Mouse (Mus musculus) liver, adult 2 months (tissue): ENCODE measurements around the gene Klhdc7a. TPM values are rescaled to one million over a fixed set of nuclear protein-coding genes. Genes with fewer than 3 reads are reported as not detected.

Experiments
- DNase-seq: peaks from one replicate; pipeline ENCODE4 v3.0.0-alpha.2; 2011; ENCODE audit warnings: low read depth, low spot score; ENCODE audit errors: extremely low read depth
- H3K27ac ChIP-seq: fragments of 200-500 bp; replicated peaks from 2 replicates; pipeline ENCODE4 v1.5.1; 2012; ENCODE audit warnings: low read depth, mild to moderate bottlenecking, control low read depth, inconsistent platforms, low read length; ENCODE audit not compliant: insufficient read depth
- H3K27me3 ChIP-seq: fragments of 200-500 bp; 2 replicates; pipeline ENCODE4 v1.6.1; 2012; ENCODE audit warnings: mild to moderate bottlenecking, moderate library complexity, low read length, inconsistent platforms; ENCODE audit not compliant: control insufficient read depth, insufficient read depth
- H3K36me3 ChIP-seq: fragments of 200-500 bp; 2 replicates; pipeline ENCODE4 v1.6.1; 2012; ENCODE audit warnings: low read length, inconsistent platforms; ENCODE audit not compliant: control insufficient read depth, insufficient read depth
- H3K4me1 ChIP-seq: fragments of 200-500 bp; 2 replicates; pipeline ENCODE4 v1.6.1; 2011; ENCODE audit warnings: low read length; ENCODE audit not compliant: control insufficient read depth, insufficient read depth
- H3K4me3 ChIP-seq: fragments of 200-500 bp; 2 replicates; pipeline ENCODE4 v1.5.1; 2011; ENCODE audit warnings: low read depth, mild to moderate bottlenecking, control low read depth, low read length, moderate library complexity; ENCODE audit not compliant: insufficient read depth
- H3K79me2 ChIP-seq: fragments of 200-500 bp; 2 replicates; pipeline ENCODE4 v1.6.1; 2012; ENCODE audit warnings: inconsistent platforms, mild to moderate bottlenecking, low read length, moderate library complexity; ENCODE audit not compliant: control insufficient read depth, insufficient read depth
- H3K9ac ChIP-seq: fragments of 200-500 bp; 2 replicates; pipeline ENCODE4 v1.6.1; 2012; ENCODE audit warnings: low read depth, mild to moderate bottlenecking, control low read depth, inconsistent platforms, low read length
- CTCF ChIP-seq: fragments of 200-500 bp; IDR thresholded peaks from 2 replicates; pipeline ENCODE4 v1.5.1; 2011; ENCODE audit warnings: low read depth, low read length, control low read depth
- POLR2A ChIP-seq: fragments of 200-500 bp; IDR thresholded peaks from 2 replicates; pipeline ENCODE4 v1.6.1; 2011; ENCODE audit warnings: low read length, control low read depth; ENCODE audit not compliant: insufficient read depth; ENCODE audit errors: extremely low read depth
- WGBS: fragments of 180-500 bp; shearing (Covaris S2); methylation state at CpG from one replicate; pipeline ENCODE4 v1.1.7; 2018; 5-methylcytosine and 5-hydroxymethylcytosine counted together
- polyA plus RNA-seq: library from polyadenylated mRNA; depleted of rRNA; stranded (reverse); fragments of >200 nt; gene quantifications from 2 replicates; pipeline ENCODE4 v1.2.3, GENCODE M21; 2012
- total RNA-seq: library from RNA; depleted of rRNA; stranded (reverse); fragments of >200 nt; gene quantifications from 2 replicates; pipeline ENCODE4 v1.2.3, GENCODE M21; 2014

The Klhdc7a gene
- total and polyA plus RNA-seq, 2 experiments = 5.2 to 7.8 TPM

DNA sequence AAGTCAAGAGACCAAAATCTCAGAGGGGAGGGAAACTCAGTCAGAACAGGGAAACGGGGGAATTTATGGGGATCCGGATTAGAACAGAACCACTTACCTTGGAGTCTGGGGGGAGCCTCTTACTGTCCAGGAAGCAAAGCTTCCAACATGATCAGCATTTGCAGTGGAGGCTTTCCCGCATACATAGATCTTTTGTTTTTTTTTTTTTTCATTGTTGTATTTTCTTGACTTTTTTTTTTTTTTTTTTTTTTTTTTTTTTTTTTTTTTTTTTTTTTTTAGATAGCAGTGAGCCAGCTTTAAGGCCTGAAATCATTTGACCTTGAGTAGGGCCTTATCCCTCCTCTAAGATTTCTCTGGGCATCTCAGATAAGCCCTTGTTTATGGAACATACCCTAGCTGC is 8.6 kb downstream of the Klhdc7a start:
- DNase-seq = no peak
- no peaks in the 10 kb centered on the region for H3K36me3 ChIP-seq
- H3K9ac ChIP-seq = no peak overlapping the region
- no peaks in the 10 kb centered on the region for H3K79me2 ChIP-seq
- H3K4me3 ChIP-seq = no peak overlapping the region
- no peak overlapping the region for H3K27ac ChIP-seq
- no peaks in the 10 kb centered on the region for H3K27me3 ChIP-seq
- 91% methylated on average over 3 of the region's 3 CpGs for WGBS
- TF ChIP-seq POLR2A (no peak), CTCF (no peak)
- peaks cover 20% of the 10 kb centered on the region for H3K4me1 ChIP-seq

DNA sequence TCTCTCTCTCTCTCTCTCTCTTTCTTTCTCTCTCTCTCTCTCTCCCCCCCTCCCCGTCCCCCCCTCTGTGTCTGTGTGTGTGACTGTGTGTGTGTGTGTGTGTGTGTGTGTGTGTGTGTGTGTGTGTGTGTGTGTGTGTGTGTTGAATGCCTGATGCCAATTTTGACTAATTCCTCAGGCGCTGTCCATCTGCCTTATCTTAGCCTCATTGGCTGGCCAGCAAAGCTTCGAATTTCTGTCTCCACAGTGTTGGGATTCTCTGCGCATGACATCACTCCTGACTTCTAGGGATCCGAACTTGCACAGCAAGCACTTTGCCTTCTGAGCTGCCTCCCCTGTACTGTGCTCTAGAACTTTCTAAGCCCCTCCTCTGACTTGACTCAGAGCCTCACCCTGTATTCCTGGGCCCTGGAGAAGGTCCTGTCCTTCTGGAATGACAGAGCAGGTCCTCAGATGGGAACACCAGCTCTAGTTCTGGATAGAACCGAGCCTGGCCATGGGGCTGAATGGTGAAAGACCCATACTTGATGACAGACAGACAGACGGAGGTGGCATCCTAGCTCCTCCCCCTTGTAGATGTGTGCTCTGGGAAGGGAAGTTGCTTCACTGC is 16.8 kb downstream of the Klhdc7a start:
- WGBS = 62% methylated on average over 5 of the region's 7 CpGs
- H3K9ac ChIP-seq = no peak overlapping the region

DNA sequence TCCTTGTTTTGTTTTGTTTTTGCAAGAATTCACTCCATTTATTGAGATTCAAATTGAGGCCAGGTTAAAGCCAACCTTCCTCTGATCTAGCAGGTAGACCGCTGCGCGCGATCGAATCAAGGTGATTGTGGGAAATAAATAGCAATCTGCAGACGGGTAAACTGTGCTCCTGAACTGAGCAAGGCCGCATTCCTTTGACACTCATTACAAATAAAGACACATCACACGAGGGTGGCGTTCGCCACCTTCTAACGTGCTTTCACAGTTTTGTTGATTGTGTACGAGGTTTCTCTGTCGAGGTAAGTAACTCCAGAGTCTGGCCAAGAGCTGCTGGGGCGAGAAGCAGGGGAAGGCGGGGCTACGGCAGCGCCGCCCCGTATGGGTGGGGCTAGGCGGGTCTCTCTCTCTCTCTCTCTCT is 17.4 kb downstream of the Klhdc7a start:
- TF ChIP-seq CTCF = no peak
- TF ChIP-seq POLR2A = no peak
- Histone ChIP-seq H3K36me3 (no peaks in the 10 kb centered on the region), H3K4me1 (peaks cover 4% of the 10 kb centered on the region), H3K27me3 (no peaks in the 10 kb centered on the region), H3K9ac (no peak overlapping the region), H3K79me2 (no peaks in the 10 kb centered on the region), H3K4me3 (no peak overlapping the region), H3K27ac (no peak overlapping the region)
- 4% methylated on average over 19 of the region's 20 CpGs for WGBS
- DNase-seq = peak; percentile 44

More for the DNA sequence above, 16.8 kb downstream of the Klhdc7a start:
- no peak overlapping the region for H3K27ac ChIP-seq
- TF ChIP-seq POLR2A (no peak), CTCF (no peak)
- no peak for DNase-seq
- no peaks in the 10 kb centered on the region for H3K79me2 ChIP-seq
- H3K4me3 ChIP-seq = no peak overlapping the region
- H3K27me3 ChIP-seq = no peaks in the 10 kb centered on the region
- no peaks in the 10 kb centered on the region for H3K36me3 ChIP-seq
- peaks cover 4% of the 10 kb centered on the region for H3K4me1 ChIP-seq

DNA sequence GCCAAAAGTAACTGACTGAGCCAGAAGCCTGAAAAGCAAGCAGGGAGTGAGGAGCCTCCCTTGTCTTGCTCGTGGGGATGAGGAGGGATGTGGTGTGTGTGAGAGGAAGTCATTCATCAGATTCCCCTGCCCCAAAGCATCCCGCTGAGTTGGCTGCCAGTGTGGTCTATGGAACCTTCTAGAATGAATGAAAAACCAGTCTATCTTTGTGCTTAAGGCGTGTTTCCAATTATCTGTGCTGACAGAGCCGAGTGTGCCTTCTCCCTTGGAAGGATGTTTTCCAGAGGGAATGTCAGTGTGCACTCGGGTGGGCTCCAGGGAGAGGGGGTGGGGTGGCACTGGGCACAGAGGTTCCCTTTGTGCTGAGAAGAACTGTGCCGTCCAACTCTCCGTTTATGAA is 19.2 kb downstream of the Klhdc7a start:
- no peak overlapping the region for H3K4me3 ChIP-seq
- H3K27ac ChIP-seq = no peak overlapping the region
- no peak for TF ChIP-seq CTCF
- TF ChIP-seq POLR2A = no peak
- H3K36me3 ChIP-seq = no peaks in the 10 kb centered on the region
- 55% methylated on average over 7 of the region's 7 CpGs for WGBS
- peaks cover 4% of the 10 kb centered on the region for H3K4me1 ChIP-seq
- no peaks in the 10 kb centered on the region for H3K27me3 ChIP-seq
- no peaks in the 10 kb centered on the region for H3K79me2 ChIP-seq
- H3K9ac ChIP-seq = no peak overlapping the region
- no peak for DNase-seq

DNA sequence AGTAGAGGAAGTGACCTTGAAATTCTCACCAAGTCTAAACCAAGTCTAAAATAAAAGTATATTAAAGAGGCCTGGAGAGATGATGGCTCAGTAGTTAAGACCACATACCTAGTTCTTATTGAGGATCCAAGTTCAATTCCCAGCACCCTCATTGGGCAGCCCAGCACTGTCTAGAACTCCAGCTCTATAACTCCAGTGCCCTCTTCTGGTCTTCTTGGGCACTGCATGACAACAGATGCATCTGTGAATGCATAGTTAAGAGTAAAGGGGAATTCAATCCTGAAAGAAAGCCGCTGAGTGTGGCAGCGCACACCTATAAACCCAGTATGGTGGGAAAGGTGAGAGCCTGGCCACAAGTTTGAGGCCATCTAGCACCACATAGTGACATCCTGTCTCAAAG is 20.5 kb downstream of the Klhdc7a start:
- DNase-seq = no peak
- Histone ChIP-seq H3K9ac (no peak overlapping the region), H3K4me3 (no peak overlapping the region), H3K36me3 (no peaks in the 10 kb centered on the region), H3K79me2 (no peaks in the 10 kb centered on the region), H3K4me1 (peaks cover 4% of the 10 kb centered on the region), H3K27ac (no peak overlapping the region), H3K27me3 (no peaks in the 10 kb centered on the region)
- WGBS = 96% methylated on average over 2 of the region's 2 CpGs
- TF ChIP-seq POLR2A (no peak), CTCF (peak; percentile 25; the same call in 1 of the 2 replicates)

DNA sequence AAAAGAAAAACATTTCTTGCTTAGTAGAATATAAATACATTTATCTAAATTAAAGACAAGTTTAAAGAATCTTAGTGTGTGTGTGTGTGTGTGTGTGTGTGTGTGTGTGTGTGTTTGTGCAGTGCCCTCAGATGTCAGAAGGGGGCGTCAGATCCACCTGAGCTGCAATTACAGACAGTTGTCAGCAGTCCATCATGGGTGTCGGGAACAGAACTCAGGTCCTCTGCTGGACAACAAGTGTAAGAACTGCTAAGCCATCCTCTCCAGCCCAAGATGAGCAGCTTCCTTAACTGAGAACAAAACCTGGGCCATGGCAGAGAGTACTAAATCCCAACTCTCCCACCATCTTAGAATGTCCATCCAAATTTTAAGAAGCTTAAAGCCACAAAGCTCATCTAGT is 26.0 kb downstream of the Klhdc7a start:
- Histone ChIP-seq H3K4me3 (no peak overlapping the region), H3K9ac (no peak overlapping the region), H3K27me3 (no peaks in the 10 kb centered on the region), H3K4me1 (no peaks in the 10 kb centered on the region), H3K27ac (no peak overlapping the region), H3K36me3 (no peaks in the 10 kb centered on the region), H3K79me2 (no peaks in the 10 kb centered on the region)
- WGBS = 72% methylated on average over 2 of the region's 2 CpGs
- no peak for TF ChIP-seq CTCF
- no peak for TF ChIP-seq POLR2A
- no peak for DNase-seq
